Mouse (Mus musculus) bone marrow, adult 2 months (tissue): ENCODE measurements around the gene Als2.

Experiments
- CTCF ChIP-seq: fragments of 200-500 bp; IDR thresholded peaks from 2 replicates; pipeline ENCODE4 v1.5.1; 2011; ENCODE audit warnings: low read length, control low read depth; ENCODE audit not compliant: control insufficient read depth, insufficient read depth
- POLR2A ChIP-seq: fragments of 200-500 bp; IDR thresholded peaks from 2 replicates; pipeline ENCODE4 v1.6.1; 2011; ENCODE audit warnings: low read depth, mild to moderate bottlenecking, control low read depth, low read length, borderline replicate concordance; ENCODE audit not compliant: control insufficient read depth

DNA sequence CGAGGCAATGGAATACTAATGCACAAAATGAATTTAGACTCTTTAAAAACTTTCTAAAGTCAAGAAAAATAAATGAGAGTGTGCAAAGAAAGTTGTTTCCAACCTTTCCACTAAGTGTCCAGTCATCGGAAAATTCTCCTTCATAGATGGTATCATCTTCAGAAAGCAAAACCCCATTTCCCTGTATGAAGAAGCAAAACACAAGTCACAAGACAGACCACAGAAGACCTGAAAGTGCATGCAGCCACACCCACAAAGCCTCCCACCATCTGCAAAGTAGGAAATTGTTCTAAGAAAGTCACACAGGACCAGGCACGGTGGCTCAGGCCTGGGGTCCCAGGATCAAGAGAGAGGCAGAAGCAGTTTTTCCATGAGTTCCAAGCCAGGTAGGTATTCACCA, 57.0 kb downstream of the Als2 start:
- TF ChIP-seq CTCF (no peak), POLR2A (no peak)
